Mouse (Mus musculus) limb, embryonic 13.5 days (tissue): ENCODE measurements at regions not wholly inside any gene's neighbourhood (a gene's known extent, or its start where the extent isn't known, plus 50 kb on each side); places are given as distances from the start of the nearest gene placed in this dataset.

Source experiments
- ATAC-seq: fragments of 200-750 bp; cut with Nextera tagmentation; 2 replicates; pipeline ENCODE4 v1.8.0; 2017; ENCODE audit warnings: low read depth, moderate number of reproducible peaks, moderate TSS enrichment; ENCODE audit not compliant: low FRiP score
- H3K27ac ChIP-seq: fragments of 300-500 bp; sonication (generic); 2 replicates; pipeline ENCODE4 v1.5.1; 2015; ENCODE audit warnings: inconsistent platforms, mild to moderate bottlenecking, moderate library complexity
- H3K27me3 ChIP-seq: fragments of 300-500 bp; sonication (generic); 2 replicates; pipeline ENCODE4 v1.6.1; 2015; ENCODE audit warnings: mild to moderate bottlenecking, inconsistent platforms
- H3K36me3 ChIP-seq: fragments of 300-500 bp; sonication (generic); 2 replicates; pipeline ENCODE4 v1.6.1; 2015; ENCODE audit warnings: inconsistent platforms, mild to moderate bottlenecking, moderate library complexity
- H3K4me1 ChIP-seq: fragments of 300-500 bp; sonication (generic); 2 replicates; pipeline ENCODE4 v1.6.1; 2015; ENCODE audit warnings: inconsistent platforms
- H3K4me2 ChIP-seq: fragments of 300-500 bp; sonication (generic); replicated peaks from 2 replicates; pipeline ENCODE4 v1.6.1; 2015; ENCODE audit warnings: inconsistent platforms, mild to moderate bottlenecking, moderate library complexity
- H3K4me3 ChIP-seq: fragments of 300-500 bp; sonication (generic); 2 replicates; pipeline ENCODE4 v1.5.1; 2015; ENCODE audit warnings: moderate library complexity, mild to moderate bottlenecking, inconsistent platforms
- H3K9ac ChIP-seq: fragments of 300-500 bp; sonication (generic); 2 replicates; pipeline ENCODE4 v1.6.1; 2015; ENCODE audit warnings: mild to moderate bottlenecking, inconsistent platforms
- H3K9me3 ChIP-seq: fragments of 300-500 bp; sonication (generic); 2 replicates; pipeline ENCODE4 v1.6.1; 2016; ENCODE audit warnings: inconsistent platforms
- WGBS: fragments of 180-500 bp; shearing (Covaris S2); methylation state at CpG from one replicate; pipeline ENCODE4 v1.1.7; 2015; 5-methylcytosine and 5-hydroxymethylcytosine counted together

DNA sequence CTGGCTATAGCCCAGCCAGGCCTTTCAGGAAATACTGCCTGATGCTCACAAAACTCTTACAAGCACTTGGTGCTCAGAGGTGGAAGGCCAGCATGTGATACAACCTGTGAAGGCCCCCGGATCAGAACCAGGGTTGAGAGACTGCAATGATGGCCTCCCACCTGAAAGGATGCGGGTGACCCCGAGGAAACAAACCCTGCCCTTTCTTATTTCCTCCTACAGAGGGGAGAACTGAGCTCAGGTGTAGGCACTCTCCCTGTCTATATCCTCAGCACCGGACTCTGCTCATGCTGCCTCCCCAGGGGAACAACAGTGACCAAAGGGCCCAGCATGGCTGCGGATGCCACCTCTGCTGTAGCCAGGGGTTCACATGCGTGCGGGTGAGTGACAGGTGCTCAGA is 393.3 kb upstream of the Mgmt start:
- Histone ChIP-seq H3K4me3 (no peak overlapping the region), H3K4me1 (peaks cover 70% of the 10 kb centered on the region), H3K27ac (peak overlapping the region; percentile 17; the same call in 1 of the 2 replicates), H3K4me2 (no peak overlapping the region), H3K9me3 (no peaks in the 10 kb centered on the region), H3K27me3 (peaks cover 12% of the 10 kb centered on the region; the same call in 1 of the 2 replicates), H3K36me3 (no peaks in the 10 kb centered on the region), H3K9ac (no peak overlapping the region)
- ATAC-seq: no peak
- WGBS: 89% methylated on average over 7 of the region's 7 CpGs

GRCm38 (mm10) chr7:136501855-136502847 is 392.3 kb upstream of the Mgmt start:
- peaks cover 59% of the 10 kb centered on the region for H3K4me1 ChIP-seq
- H3K4me2 ChIP-seq: peak overlapping the region; percentile 50

DNA sequence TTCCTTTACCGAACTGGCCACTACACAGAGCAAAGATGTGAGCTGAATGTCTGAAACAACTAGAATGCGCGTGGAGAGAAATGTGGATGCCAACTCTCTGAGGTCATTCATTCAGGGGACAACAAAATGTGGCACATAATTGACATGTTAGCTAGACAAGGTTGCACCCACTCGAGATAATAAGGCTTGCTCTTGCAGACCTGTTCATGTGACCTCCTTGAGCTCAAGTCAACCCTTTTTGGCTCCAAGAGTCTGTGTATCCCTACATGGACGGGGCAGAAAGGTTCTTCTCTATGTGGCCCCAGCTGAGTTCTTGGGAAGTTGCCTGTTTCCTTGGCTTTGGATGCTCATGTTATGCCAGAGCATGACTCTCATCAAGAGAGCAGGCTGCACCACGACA is 383.0 kb upstream of the Mgmt start:
- H3K9me3 ChIP-seq: no peaks in the 10 kb centered on the region
- no peak overlapping the region for H3K4me3 ChIP-seq
- no peak for ATAC-seq
- WGBS: 84% methylated on average over 6 of the region's 6 CpGs
- H3K4me2 ChIP-seq: no peak overlapping the region
- no peaks in the 10 kb centered on the region for H3K4me1 ChIP-seq
- H3K36me3 ChIP-seq: no peaks in the 10 kb centered on the region
- no peak overlapping the region for H3K27ac ChIP-seq
- no peak overlapping the region for H3K9ac ChIP-seq
- H3K27me3 ChIP-seq: no peaks in the 10 kb centered on the region; the same call in 1 of the 2 replicates

More at GRCm38 (mm10) chr7:136501855-136502847, 392.3 kb upstream of the Mgmt start:
- ATAC-seq: no peak
- H3K36me3 ChIP-seq: no peaks in the 10 kb centered on the region
- no peaks in the 10 kb centered on the region for H3K9me3 ChIP-seq
- 28% methylated on average over 32 of the region's 32 CpGs for WGBS
- 0 out of 2 replicates have a peak, but pooled peaks cover 6% of the 10 kb centered on the region for H3K27me3 ChIP-seq
- no peak overlapping the region for H3K4me3 ChIP-seq
- H3K9ac ChIP-seq: no peak overlapping the region
- H3K27ac ChIP-seq: peak overlapping the region; percentile 35

DNA sequence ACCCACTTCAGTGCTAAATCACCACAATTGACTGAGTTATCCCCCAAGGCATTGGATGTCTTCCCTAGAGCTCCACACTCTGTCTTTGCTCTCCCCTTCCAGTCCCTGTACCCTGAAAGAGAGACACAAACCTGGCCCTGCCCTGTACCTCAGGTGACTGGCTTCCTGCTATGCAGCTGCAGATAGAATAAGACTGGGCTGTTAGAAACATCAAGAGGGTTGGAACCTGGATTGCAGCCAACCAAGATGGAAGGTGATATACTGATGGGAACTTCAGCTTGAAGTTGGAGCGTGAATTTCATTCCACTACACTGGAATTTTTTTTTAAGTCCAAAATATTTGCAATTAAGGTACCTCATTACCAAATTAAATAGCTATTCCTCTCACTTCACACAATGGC is 379.0 kb upstream of the Mgmt start:
- Histone ChIP-seq H3K4me2 (no peak overlapping the region), H3K9me3 (no peaks in the 10 kb centered on the region), H3K27me3 (no peaks in the 10 kb centered on the region; the same call in 1 of the 2 replicates), H3K4me3 (no peak overlapping the region), H3K4me1 (0 out of 2 replicates have a peak, but pooled peaks cover 3% of the 10 kb centered on the region), H3K27ac (no peak overlapping the region), H3K9ac (no peak overlapping the region), H3K36me3 (no peaks in the 10 kb centered on the region)
- 46% methylated on average over 1 of the region's 1 CpGs for WGBS
- ATAC-seq: no peak

GRCm38 (mm10) chr7:136525821-136526220 is 368.6 kb upstream of the Mgmt start:
- no peak for ATAC-seq
- no peak overlapping the region for H3K27ac ChIP-seq
- H3K9me3 ChIP-seq: no peaks in the 10 kb centered on the region
- H3K9ac ChIP-seq: no peak overlapping the region
- peaks cover 8% of the 10 kb centered on the region; the same call in 1 of the 2 replicates for H3K4me1 ChIP-seq
- H3K4me2 ChIP-seq: no peak overlapping the region
- H3K4me3 ChIP-seq: no peak overlapping the region
- no peaks in the 10 kb centered on the region for H3K27me3 ChIP-seq
- 92% methylated on average over 9 of the region's 9 CpGs for WGBS
- H3K36me3 ChIP-seq: no peaks in the 10 kb centered on the region

DNA sequence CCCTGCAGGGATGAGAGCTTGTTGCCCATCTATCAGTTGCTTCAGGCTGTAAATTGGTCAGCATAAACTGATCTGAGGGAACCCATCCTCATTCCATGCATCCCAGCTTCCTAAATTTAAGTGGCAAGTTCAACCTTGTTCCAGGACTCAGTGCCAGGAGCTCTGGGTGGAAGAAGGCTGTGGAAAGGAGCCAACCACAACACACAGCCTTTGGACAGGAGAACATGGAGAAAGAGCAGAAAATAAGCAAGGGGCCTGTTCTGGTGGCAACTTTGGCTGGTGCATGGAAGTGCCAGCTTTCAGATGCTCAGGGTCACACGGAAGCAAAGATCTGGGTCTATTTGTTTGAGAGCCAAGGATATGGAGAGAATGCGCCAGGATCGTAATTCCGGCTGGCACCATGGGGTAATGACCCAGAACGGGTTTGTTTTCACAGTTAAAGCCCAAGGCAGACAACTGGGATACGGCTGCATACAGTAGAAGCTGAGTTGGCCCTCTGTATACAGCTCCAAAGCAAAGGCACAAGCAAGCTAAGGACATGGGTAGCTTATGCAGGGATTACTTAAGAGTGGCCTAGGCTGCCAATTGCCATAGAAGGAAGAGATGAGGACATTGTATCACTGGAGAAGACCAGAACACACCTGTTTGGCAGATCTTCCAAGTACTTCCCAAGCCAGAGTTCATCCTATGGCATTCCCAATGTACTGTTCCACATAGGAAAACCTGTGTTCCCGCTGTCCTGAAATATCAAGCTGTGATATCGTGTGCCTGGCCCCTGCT is 364.2 kb upstream of the Mgmt start:
- no peak overlapping the region for H3K4me3 ChIP-seq
- ATAC-seq: no peak
- peaks cover 8% of the 10 kb centered on the region; the same call in 1 of the 2 replicates for H3K4me1 ChIP-seq
- no peak overlapping the region for H3K27ac ChIP-seq
- H3K27me3 ChIP-seq: no peaks in the 10 kb centered on the region
- WGBS: 76% methylated on average over 8 of the region's 8 CpGs
- no peak overlapping the region for H3K4me2 ChIP-seq
- H3K9ac ChIP-seq: no peak overlapping the region
- no peaks in the 10 kb centered on the region for H3K9me3 ChIP-seq
- no peaks in the 10 kb centered on the region for H3K36me3 ChIP-seq

DNA sequence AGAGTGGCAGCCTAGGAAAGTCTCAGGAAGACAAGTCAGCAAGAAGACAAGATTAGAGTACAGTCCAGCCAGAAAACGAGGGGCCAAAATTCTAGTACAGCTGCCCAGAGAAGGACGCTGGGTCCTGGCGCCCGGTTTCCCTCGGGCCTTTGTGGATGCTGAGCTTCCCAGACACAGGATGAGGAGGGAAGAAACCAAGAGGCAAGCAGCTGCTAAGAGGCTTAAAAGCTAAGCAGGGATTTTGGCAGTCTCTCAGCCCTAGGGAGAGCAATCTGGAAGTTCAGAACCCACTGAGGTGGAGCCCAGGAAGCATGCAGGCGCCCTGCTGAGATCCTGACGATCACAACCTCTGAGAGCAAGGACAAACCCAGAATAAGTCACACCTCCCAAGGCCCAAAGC is 363.1 kb upstream of the Mgmt start:
- Histone ChIP-seq H3K4me3 (no peak overlapping the region), H3K36me3 (no peaks in the 10 kb centered on the region), H3K4me2 (no peak overlapping the region), H3K27ac (no peak overlapping the region), H3K4me1 (peaks cover 10% of the 10 kb centered on the region), H3K27me3 (no peaks in the 10 kb centered on the region), H3K9ac (no peak overlapping the region), H3K9me3 (no peaks in the 10 kb centered on the region)
- WGBS: 74% methylated on average over 7 of the region's 7 CpGs
- ATAC-seq: no peak

DNA sequence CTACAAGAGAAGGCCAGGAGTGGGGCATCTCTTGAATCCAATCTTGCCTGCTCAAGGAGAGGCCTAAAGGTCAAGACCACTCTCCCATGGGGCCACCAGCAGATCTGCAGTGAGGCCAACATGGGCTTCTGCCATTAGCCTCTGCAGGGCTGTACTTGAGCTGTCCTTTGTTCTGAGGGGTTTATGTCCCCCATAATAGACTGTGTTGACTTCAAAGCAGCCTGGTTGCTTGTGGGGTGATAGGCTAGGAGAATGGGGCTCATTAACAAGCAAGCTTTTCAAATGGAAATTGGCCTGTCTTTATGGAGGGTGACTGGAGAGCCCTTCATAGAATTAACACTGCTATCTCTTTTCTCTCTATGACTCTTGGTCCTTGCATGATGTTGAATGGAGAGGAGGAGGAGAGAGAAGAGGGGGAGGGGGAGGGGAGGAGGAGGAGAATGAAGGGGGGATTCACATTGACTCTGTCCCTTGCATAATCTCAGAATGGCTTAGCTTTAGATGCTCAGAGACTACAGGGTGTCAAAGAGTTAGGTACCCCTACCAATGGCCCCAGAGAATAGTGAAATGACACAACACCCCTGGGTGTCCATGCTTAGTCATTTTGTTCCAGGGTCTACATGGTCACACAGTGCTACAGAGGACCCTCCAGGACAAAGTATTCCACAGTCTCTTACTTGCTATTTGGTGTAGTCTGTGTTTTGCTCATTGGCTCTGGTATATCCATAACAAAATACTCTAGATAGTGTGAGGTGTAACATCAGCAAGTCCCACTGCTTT is 352.3 kb upstream of the Mgmt start:
- Histone ChIP-seq H3K36me3 (no peaks in the 10 kb centered on the region), H3K4me1 (peaks cover 10% of the 10 kb centered on the region; the same call in 1 of the 2 replicates), H3K4me2 (no peak overlapping the region), H3K4me3 (no peak overlapping the region), H3K27ac (no peak overlapping the region), H3K27me3 (0 out of 2 replicates have a peak, but pooled peaks cover 3% of the 10 kb centered on the region), H3K9ac (no peak overlapping the region), H3K9me3 (no peaks in the 10 kb centered on the region)
- no peak for ATAC-seq

GRCm38 (mm10) chr7:136542896-136543295 is 351.5 kb upstream of the Mgmt start:
- no peak overlapping the region for H3K4me3 ChIP-seq
- no peak overlapping the region for H3K4me2 ChIP-seq
- H3K27ac ChIP-seq: no peak overlapping the region
- no peak for ATAC-seq
- H3K27me3 ChIP-seq: 0 out of 2 replicates have a peak, but pooled peaks cover 3% of the 10 kb centered on the region
- H3K4me1 ChIP-seq: peaks cover 13% of the 10 kb centered on the region
- H3K9me3 ChIP-seq: no peaks in the 10 kb centered on the region
- WGBS: 71% methylated on average over 7 of the region's 7 CpGs
- H3K36me3 ChIP-seq: no peaks in the 10 kb centered on the region
- no peak overlapping the region for H3K9ac ChIP-seq

DNA sequence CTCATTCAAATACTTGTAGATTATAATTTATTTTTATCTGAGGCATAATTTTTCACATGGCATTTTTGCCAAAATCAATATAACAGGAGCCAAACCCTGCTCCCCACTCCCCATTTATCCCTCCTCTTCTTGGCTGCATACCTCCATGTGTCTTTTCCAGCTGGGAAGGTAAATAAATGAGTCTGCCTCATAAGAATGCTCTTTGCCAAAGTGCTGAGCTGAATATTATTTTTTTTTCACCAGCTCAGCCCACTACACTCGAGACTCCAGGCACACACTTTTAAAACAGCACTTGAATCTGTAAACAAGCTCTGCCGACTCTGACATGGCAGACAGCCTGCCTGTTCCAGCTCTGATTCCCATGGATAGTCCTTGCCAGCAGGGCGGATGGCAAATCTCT is 346.6 kb upstream of the Mgmt start:
- Histone ChIP-seq H3K9ac (no peak overlapping the region), H3K36me3 (no peaks in the 10 kb centered on the region), H3K9me3 (no peaks in the 10 kb centered on the region), H3K27me3 (peaks cover 6% of the 10 kb centered on the region; the same call in 1 of the 2 replicates), H3K27ac (no peak overlapping the region; the same call in 1 of the 2 replicates), H3K4me3 (no peak overlapping the region), H3K4me1 (peaks cover 16% of the 10 kb centered on the region), H3K4me2 (no peak overlapping the region)
- no peak for ATAC-seq
- 54% methylated on average over 3 of the region's 3 CpGs for WGBS

GRCm38 (mm10) chr7:136556436-136556835 is 338.0 kb upstream of the Mgmt start:
- Histone ChIP-seq H3K9ac (no peak overlapping the region), H3K27me3 (peaks cover 7% of the 10 kb centered on the region; the same call in 1 of the 2 replicates), H3K9me3 (no peaks in the 10 kb centered on the region), H3K27ac (no peak overlapping the region), H3K36me3 (no peaks in the 10 kb centered on the region), H3K4me1 (no peaks in the 10 kb centered on the region), H3K4me2 (no peak overlapping the region), H3K4me3 (no peak overlapping the region)
- WGBS: 55% methylated on average over 4 of the region's 4 CpGs
- ATAC-seq: no peak
